12 mouse cellular contexts compared by ENCODE assay signal in genomic region chr8:123036956-123037355, GRCm38 (mm10). TPM values are rescaled to one million over a fixed set of nuclear protein-coding genes. Genes with fewer than 3 reads are reported as not detected.
DNase-seq lines count a peak whose midpoint lies in the region; ATAC-seq and TF ChIP-seq lines count a peak whose summit lies in the region.
"Had no signal": no experiment of that assay in that cellular context is flagged by ENCODE, and none has a peak within 500 bp of the region (broad histone marks: within the 10 kb centered on the region; RNA-seq: fewer than 3 reads in every experiment).

No protein-coding gene starts in this region.

- TF ChIP-seq POLR2A in lung, adult 2 months (IDR thresholded peaks at IDR 0.05; ENCODE audit: borderline replicate concordance, extremely low read depth, low read depth, low read length), result no peak

- no peak for TF ChIP-seq CTCF in lung, adult 2 months (IDR thresholded peaks at IDR 0.05; ENCODE audit: insufficient read depth, low read length)

- H3K27ac ChIP-seq in liver, embryonic 12.5 days, result peak overlapping the region; percentile 93
- no peak overlapping the region for H3K27ac ChIP-seq in hindbrain, embryonic 16.5 days (ENCODE audit: low read depth, low read length)
- H3K27ac ChIP-seq: limb, embryonic 10.5 days; neural tube, embryonic 15.5 days had no signal

- ATAC-seq in liver, embryonic 12.5 days, result peak; percentile 90
- ATAC-seq in hindbrain, embryonic 16.5 days, result no peak

- H3K9ac ChIP-seq in liver, embryonic 12.5 days, result peak overlapping the region; percentile 52
- H3K9ac ChIP-seq in hindbrain, embryonic 16.5 days (ENCODE audit: low read depth, low read length), result no peak overlapping the region
- H3K9ac ChIP-seq: neural tube, embryonic 15.5 days had no signal

- H3K9me3 ChIP-seq in liver, embryonic 12.5 days (replicated peaks), result no peaks in the 10 kb centered on the region
- no peaks in the 10 kb centered on the region for H3K9me3 ChIP-seq in hindbrain, embryonic 16.5 days (ENCODE audit: control insufficient read depth, low read length)
- H3K9me3 ChIP-seq: limb, embryonic 10.5 days; neural tube, embryonic 15.5 days had no signal

- 18% methylated on average over 3 of the region's 3 CpGs for WGBS in lung, adult 2 months
- 18% methylated on average over 3 of the region's 3 CpGs for WGBS in liver, embryonic 12.5 days (ENCODE audit: insufficient replicate concordance)
- WGBS in hindbrain, embryonic 16.5 days, result 56% methylated on average over 3 of the region's 3 CpGs

- peaks cover 36% of the 10 kb centered on the region for H3K4me1 ChIP-seq in lung, adult 2 months (ENCODE audit: control insufficient read depth, insufficient read depth, low read length)
- peaks cover 87% of the 10 kb centered on the region for H3K4me1 ChIP-seq in liver, embryonic 12.5 days
- peaks cover 22% of the 10 kb centered on the region for H3K4me1 ChIP-seq in hindbrain, embryonic 16.5 days (ENCODE audit: control insufficient read depth, insufficient read depth, low read depth, low read length)

- DNase-seq in lung, postnatal 10 days, result peak; percentile 29
- DNase-seq in lung, adult 2 months, result no peak
- peak; percentile 52 for DNase-seq in adipocyte (ENCODE audit: low spot score)
- peak; percentile 56 for DNase-seq in thymus, postnatal 0 days (ENCODE audit: low spot score)
- no peak for DNase-seq in adrenal gland, postnatal 36 days
- DNase-seq in ovary, postnatal 10 days (ENCODE audit: low spot score), result no peak
- DNase-seq: adrenal gland, postnatal 10 days; gastrocnemius, postnatal 36 days had no signal

- H3K27me3 ChIP-seq in liver, embryonic 12.5 days (replicated peaks), result no peaks in the 10 kb centered on the region
- no peaks in the 10 kb centered on the region for H3K27me3 ChIP-seq in hindbrain, embryonic 16.5 days (replicated peaks; ENCODE audit: control insufficient read depth, insufficient read depth, low read length)
- H3K27me3 ChIP-seq: neural tube, embryonic 15.5 days had no signal

- peak overlapping the region; percentile 61 for H3K4me2 ChIP-seq in liver, embryonic 12.5 days
- H3K4me2 ChIP-seq in hindbrain, embryonic 16.5 days (ENCODE audit: low read length), result no peak overlapping the region
- H3K4me2 ChIP-seq: neural tube, embryonic 15.5 days had no signal

- no peaks in the 10 kb centered on the region for H3K36me3 ChIP-seq in liver, embryonic 12.5 days
- no peaks in the 10 kb centered on the region for H3K36me3 ChIP-seq in hindbrain, embryonic 16.5 days (ENCODE audit: control insufficient read depth, insufficient read depth, low read length)
- H3K36me3 ChIP-seq: neural tube, embryonic 15.5 days had no signal

- no peak overlapping the region for H3K4me3 ChIP-seq in lung, adult 2 months (replicated peaks; ENCODE audit: extremely low read depth, low read depth, low read length)
- H3K4me3 ChIP-seq in liver, embryonic 12.5 days, result peak overlapping the region; percentile 29
- no peak overlapping the region for H3K4me3 ChIP-seq in hindbrain, embryonic 16.5 days (ENCODE audit: low read length)
- H3K4me3 ChIP-seq: limb, embryonic 10.5 days; neural tube, embryonic 15.5 days had no signal

RNA-seq across cellular contexts. Expression of gene Ankrd11, which starts 5.1 kb away (rescaled TPM):
- 48.7 and 67.5 TPM in 2 replicates for polyA plus RNA-seq in lung, adult 2 months (2012; rRNA removed)
- polyA plus RNA-seq in liver, embryonic 12.5 days (2016; fragmentation: Nextera tagmentation; extraction: Ambion mirVana), result 43.9 and 44.0 TPM in 2 replicates
- 51.4 and 78.6 TPM in 2 replicates for polyA plus RNA-seq in thymus, postnatal 0 days (2015; fragmentation: Nextera tagmentation; extraction: Ambion mirVana)
- 10 to 100 TPM; 80.6 to 81.1 TPM for total RNA-seq in adrenal gland, postnatal 36 days (2021)
- 22.9 and 23.5 TPM in 2 replicates for polyA plus RNA-seq in hindbrain, embryonic 16.5 days (2015; fragmentation: Nextera tagmentation; extraction: Ambion mirVana)

RNA-seq across cellular contexts. Expression of gene Spg7, which starts 25.8 kb away (rescaled TPM):
- polyA plus RNA-seq in lung, adult 2 months (2012; rRNA removed), result 71.1 and 85.5 TPM in 2 replicates
- 40.0 TPM in 2 replicates for polyA plus RNA-seq in liver, embryonic 12.5 days (2016; fragmentation: Nextera tagmentation; extraction: Ambion mirVana)
- polyA plus RNA-seq in thymus, postnatal 0 days (2015; fragmentation: Nextera tagmentation; extraction: Ambion mirVana), result 48.2 and 49.5 TPM in 2 replicates
- 10 to 100 TPM; 82.4 to 92.7 TPM for total RNA-seq in adrenal gland, postnatal 36 days (2021)
- 44.6 and 46.5 TPM in 2 replicates for polyA plus RNA-seq in hindbrain, embryonic 16.5 days (2015; fragmentation: Nextera tagmentation; extraction: Ambion mirVana)

Comparison
In these comparisons a context has a peak if more than half of its experiments do, and no peak if none do; other contexts are left out.
1. DNase-seq: peak in lung, postnatal 10 days (single experiment), adipocyte (single experiment) and thymus, postnatal 0 days (single experiment); none in lung, adult 2 months (single experiment), adrenal gland, postnatal 36 days (0 of 2) and ovary, postnatal 10 days (single experiment).